Mouse (Mus musculus) bone marrow, adult 2 months (tissue): ENCODE results near the gene Rarg.

Experiments
- CTCF ChIP-seq: fragments of 200-500 bp; IDR thresholded peaks from 2 replicates; pipeline ENCODE4 v1.5.1; 2011; ENCODE audit warnings: low read length, control low read depth; ENCODE audit not compliant: control insufficient read depth, insufficient read depth
- POLR2A ChIP-seq: fragments of 200-500 bp; IDR thresholded peaks from 2 replicates; pipeline ENCODE4 v1.6.1; 2011; ENCODE audit warnings: low read depth, mild to moderate bottlenecking, control low read depth, low read length, borderline replicate concordance; ENCODE audit not compliant: control insufficient read depth

DNA sequence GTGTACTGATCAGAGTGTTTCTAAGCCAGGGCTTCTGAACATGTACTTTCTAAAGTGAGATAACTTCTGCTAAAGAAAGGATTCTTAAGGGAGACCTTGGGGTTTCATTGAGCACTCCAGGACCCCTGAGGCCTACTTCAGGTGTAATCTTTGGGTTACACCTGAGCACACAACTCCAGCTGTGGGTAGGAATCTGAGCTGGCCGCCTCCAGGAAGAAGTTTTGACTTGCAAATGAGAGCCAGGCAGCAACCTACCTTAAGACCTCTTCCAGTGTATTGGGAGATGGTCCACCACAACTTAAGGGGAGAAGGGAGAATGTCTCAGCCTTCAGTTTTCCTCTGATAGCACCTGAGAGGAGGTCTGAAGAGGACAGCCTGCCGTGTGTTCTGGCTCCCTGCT lies 43.2 kb downstream of the Rarg start:
- TF ChIP-seq CTCF = no peak
- no peak for TF ChIP-seq POLR2A
